Mouse (Mus musculus) liver, embryonic 11.5 days (tissue): Measurements from ENCODE around the gene Hltf. TPM values are rescaled to one million over a fixed set of nuclear protein-coding genes. Genes with fewer than 3 reads are reported as not detected.

Experiments used
- ATAC-seq: fragments of 200-750 bp; cut with Nextera tagmentation; replicated peaks from 2 replicates; pipeline ENCODE4 v1.8.0; 2017; ENCODE audit warnings: moderate number of reproducible peaks, mild to moderate bottlenecking, moderate TSS enrichment, moderate library complexity; ENCODE audit not compliant: low FRiP score
- DNase-seq: peaks from one replicate; pipeline ENCODE4 v3.0.0-alpha.2; 2017; ENCODE audit warnings: low spot score
- H3K27ac ChIP-seq: fragments of 300-500 bp; sonication (generic); 2 replicates; pipeline ENCODE4 v1.5.1; 2014; ENCODE audit warnings: mild to moderate bottlenecking, low read depth, low read length, control low read depth
- H3K27me3 ChIP-seq: fragments of 300-500 bp; sonication (generic); replicated peaks from 2 replicates; pipeline ENCODE4 v1.6.1; 2014; ENCODE audit warnings: low read length, mixed read lengths; ENCODE audit not compliant: control insufficient read depth, insufficient read depth
- H3K36me3 ChIP-seq: fragments of 300-500 bp; sonication (generic); 2 replicates; pipeline ENCODE4 v1.6.1; 2014; ENCODE audit warnings: mild to moderate bottlenecking, low read length, moderate library complexity, mixed read lengths; ENCODE audit not compliant: control insufficient read depth, insufficient read depth
- H3K4me1 ChIP-seq: fragments of 300-500 bp; sonication (generic); replicated peaks from 2 replicates; pipeline ENCODE4 v1.6.1; 2014; ENCODE audit warnings: low read length, mixed read lengths; ENCODE audit not compliant: control insufficient read depth, insufficient read depth
- H3K4me2 ChIP-seq: fragments of 300-500 bp; sonication (generic); 2 replicates; pipeline ENCODE4 v1.6.1; 2014; ENCODE audit warnings: mild to moderate bottlenecking, control low read depth, moderate library complexity
- H3K4me3 ChIP-seq: fragments of 300-500 bp; sonication (generic); 2 replicates; pipeline ENCODE4 v1.5.1; 2014; ENCODE audit warnings: low read depth, low read length, control low read depth
- H3K9ac ChIP-seq: fragments of 300-500 bp; sonication (generic); 2 replicates; pipeline ENCODE4 v1.6.1; 2014; ENCODE audit warnings: low read depth, low read length, control low read depth
- H3K9me3 ChIP-seq: fragments of 300-500 bp; sonication (generic); 2 replicates; pipeline ENCODE4 v1.6.1; 2016; ENCODE audit warnings: low read length, inconsistent platforms, mixed read lengths; ENCODE audit not compliant: control insufficient read depth
- WGBS: fragments of 180-500 bp; shearing (Covaris S2); extraction: QIAGEN DNeasy Blood & Tissue Kit; methylation state at CpG from one replicate; pipeline ENCODE4 v1.1.7; 2014; 5-methylcytosine and 5-hydroxymethylcytosine counted together
- polyA plus RNA-seq: library from polyadenylated mRNA; unstranded; fragments of >200 nt; fragmentation: Nextera tagmentation; extraction: Ambion mirVana; gene quantifications from 2 replicates; pipeline ENCODE4 v1.2.1, GENCODE M21; 2014

The Hltf gene
- polyA plus RNA-seq, 1 experiment from 2014 or later, result 21.2 TPM

DNA sequence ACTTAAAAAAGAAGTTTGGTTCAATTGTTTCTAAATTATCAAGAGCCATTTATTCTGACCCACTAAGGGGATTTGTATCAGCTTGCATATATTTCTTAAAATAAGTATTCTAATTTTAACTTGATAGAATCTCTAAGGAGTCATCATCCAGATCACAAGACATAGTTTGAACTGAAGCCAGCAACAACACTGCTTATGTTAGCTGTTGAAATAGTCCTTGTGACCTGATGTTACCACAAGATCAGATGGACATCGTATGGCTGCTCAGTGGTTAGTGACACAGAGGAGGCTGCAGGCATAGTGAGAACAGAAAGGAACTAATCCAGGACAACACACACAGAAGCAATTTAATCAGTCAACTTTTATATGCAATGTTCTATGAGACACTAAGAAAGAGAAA lies 75.1 kb downstream of the Hltf start:
- Histone ChIP-seq H3K27me3 (no peaks in the 10 kb centered on the region), H3K9ac (no peak overlapping the region), H3K36me3 (peaks cover 5% of the 10 kb centered on the region; the same call in 1 of the 2 replicates), H3K4me2 (no peak overlapping the region), H3K27ac (no peak overlapping the region), H3K4me1 (no peaks in the 10 kb centered on the region), H3K4me3 (no peak overlapping the region), H3K9me3 (no peaks in the 10 kb centered on the region)
- WGBS, result 89% methylated on average over 1 of the region's 1 CpGs
- ATAC-seq, result no peak
- no peak for DNase-seq

DNA sequence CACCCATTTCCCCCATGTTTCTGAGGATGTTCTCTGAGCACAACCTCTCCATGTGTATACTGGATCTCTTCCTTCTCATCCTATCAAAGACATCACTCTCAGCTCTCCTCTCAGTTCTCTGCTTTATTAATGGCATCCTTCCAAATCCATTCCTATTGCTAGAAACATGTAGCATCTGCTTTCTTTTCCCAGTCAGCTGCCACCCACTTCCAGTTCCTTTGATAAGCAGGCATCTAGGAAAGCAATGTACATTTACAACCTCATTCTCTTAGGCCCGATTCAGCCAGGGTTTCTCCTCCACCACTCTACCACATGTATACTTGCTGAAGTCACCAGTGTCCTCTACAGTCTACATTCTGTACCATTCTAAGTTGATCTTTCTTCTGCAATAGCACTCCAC lies 76.1 kb downstream of the Hltf start:
- Histone ChIP-seq H3K27me3 (no peaks in the 10 kb centered on the region), H3K4me3 (no peak overlapping the region), H3K9ac (no peak overlapping the region), H3K4me1 (no peaks in the 10 kb centered on the region), H3K27ac (no peak overlapping the region), H3K36me3 (peaks cover 2% of the 10 kb centered on the region), H3K4me2 (no peak overlapping the region), H3K9me3 (no peaks in the 10 kb centered on the region)
- ATAC-seq (no peak), DNase-seq (no peak)
- WGBS, result 79% methylated on average over 1 of the region's 1 CpGs

DNA sequence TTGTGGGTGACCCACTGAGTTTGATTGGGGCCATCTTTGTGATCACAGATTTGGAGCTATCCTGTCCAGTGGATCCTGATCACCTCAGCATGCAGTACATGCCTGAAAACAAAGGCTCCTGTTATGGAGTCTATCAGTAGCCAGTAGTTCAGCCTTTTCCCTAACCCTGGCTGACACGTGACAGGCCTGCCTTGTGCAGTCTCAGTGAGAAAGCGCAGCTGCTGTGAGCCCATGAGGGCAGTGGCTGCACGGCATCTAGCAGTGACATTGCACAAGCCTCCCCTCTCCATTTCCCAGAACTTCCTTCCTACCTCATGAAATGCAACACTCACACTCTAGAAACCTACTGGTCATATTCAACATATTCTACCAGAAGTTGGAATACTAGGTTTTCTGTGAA lies 76.9 kb downstream of the Hltf start:
- Histone ChIP-seq H3K9ac (no peak overlapping the region), H3K4me1 (no peaks in the 10 kb centered on the region), H3K4me3 (no peak overlapping the region), H3K27ac (no peak overlapping the region), H3K9me3 (no peaks in the 10 kb centered on the region), H3K4me2 (no peak overlapping the region), H3K36me3 (no peaks in the 10 kb centered on the region; the same call in none of the 2 replicates), H3K27me3 (no peaks in the 10 kb centered on the region)
- WGBS, result 74% methylated on average over 3 of the region's 3 CpGs
- DNase-seq (no peak), ATAC-seq (0 out of 2 replicates have a peak, but pooled peaks have one; percentile 18)

- no peak overlapping the region for H3K4me2 ChIP-seq
- WGBS, result 83% methylated on average over 9 of the region's 9 CpGs
- H3K27me3 ChIP-seq, result no peaks in the 10 kb centered on the region
- ATAC-seq (no peak), DNase-seq (no peak)
- no peaks in the 10 kb centered on the region; the same call in none of the 2 replicates for H3K36me3 ChIP-seq
- no peak overlapping the region for H3K27ac ChIP-seq
- no peaks in the 10 kb centered on the region for H3K4me1 ChIP-seq
- H3K4me3 ChIP-seq, result no peak overlapping the region
- no peak overlapping the region for H3K9ac ChIP-seq
- no peaks in the 10 kb centered on the region for H3K9me3 ChIP-seq
Measured at GRCm38 (mm10) chr3:20136868-20137581, 79.4 kb downstream of the Hltf start.

GRCm38 (mm10) chr3:20141240-20141639 lies 83.6 kb downstream of the Hltf start:
- DNase-seq, result no peak
- ATAC-seq, result no peak
- no peaks in the 10 kb centered on the region; the same call in 1 of the 2 replicates for H3K36me3 ChIP-seq
- H3K4me3 ChIP-seq, result no peak overlapping the region
- no peak overlapping the region for H3K4me2 ChIP-seq
- peaks cover 4% of the 10 kb centered on the region for H3K4me1 ChIP-seq
- no peak overlapping the region for H3K27ac ChIP-seq
- H3K27me3 ChIP-seq, result no peaks in the 10 kb centered on the region
- no peaks in the 10 kb centered on the region for H3K9me3 ChIP-seq
- no peak overlapping the region for H3K9ac ChIP-seq

GRCm38 (mm10) chr3:20141679-20142078 lies 84.1 kb downstream of the Hltf start:
- 38% methylated on average over 1 of the region's 1 CpGs for WGBS
- no peak overlapping the region for H3K4me2 ChIP-seq
- no peaks in the 10 kb centered on the region; the same call in 1 of the 2 replicates for H3K36me3 ChIP-seq
- H3K27me3 ChIP-seq, result no peaks in the 10 kb centered on the region
- no peak overlapping the region for H3K9ac ChIP-seq
- peaks cover 4% of the 10 kb centered on the region for H3K4me1 ChIP-seq
- H3K9me3 ChIP-seq, result no peaks in the 10 kb centered on the region
- ATAC-seq, result no peak; the same call in 1 of the 2 replicates
- no peak overlapping the region for H3K4me3 ChIP-seq
- no peak for DNase-seq
- H3K27ac ChIP-seq, result no peak overlapping the region

GRCm38 (mm10) chr3:20142101-20142500 lies 84.5 kb downstream of the Hltf start:
- Histone ChIP-seq H3K4me1 (peaks cover 4% of the 10 kb centered on the region), H3K9me3 (no peaks in the 10 kb centered on the region), H3K27ac (no peak overlapping the region), H3K36me3 (no peaks in the 10 kb centered on the region; the same call in 1 of the 2 replicates), H3K9ac (no peak overlapping the region), H3K4me3 (no peak overlapping the region), H3K27me3 (no peaks in the 10 kb centered on the region), H3K4me2 (no peak overlapping the region)
- 74% methylated on average over 2 of the region's 2 CpGs for WGBS
- ATAC-seq (no peak), DNase-seq (no peak)

DNA sequence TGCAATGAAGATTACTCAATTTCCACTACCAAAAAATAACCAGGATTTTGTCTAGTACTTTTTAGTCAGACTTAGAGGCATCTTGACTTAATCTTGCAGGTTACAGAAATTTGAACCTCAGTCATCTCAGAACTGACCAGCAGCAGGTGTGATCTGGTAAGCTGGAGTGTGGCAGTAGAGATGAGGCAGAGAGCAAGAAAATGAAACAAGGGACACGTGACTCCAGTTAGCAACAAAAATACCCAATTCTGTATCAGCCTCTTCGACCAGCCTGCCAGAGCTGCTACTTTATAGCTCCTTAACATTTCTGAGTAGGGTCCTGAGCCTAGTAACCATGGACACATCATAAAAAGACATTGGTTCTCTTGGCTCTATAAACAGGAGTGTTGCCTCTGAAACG lies 85.0 kb downstream of the Hltf start:
- H3K27ac ChIP-seq, result no peak overlapping the region
- H3K36me3 ChIP-seq, result no peaks in the 10 kb centered on the region; the same call in 1 of the 2 replicates
- H3K27me3 ChIP-seq, result no peaks in the 10 kb centered on the region
- DNase-seq (no peak), ATAC-seq (no peak)
- no peak overlapping the region for H3K9ac ChIP-seq
- H3K4me2 ChIP-seq, result no peak overlapping the region
- 78% methylated on average over 3 of the region's 3 CpGs for WGBS
- H3K4me1 ChIP-seq, result peaks cover 4% of the 10 kb centered on the region
- H3K4me3 ChIP-seq, result no peak overlapping the region
- H3K9me3 ChIP-seq, result no peaks in the 10 kb centered on the region

DNA sequence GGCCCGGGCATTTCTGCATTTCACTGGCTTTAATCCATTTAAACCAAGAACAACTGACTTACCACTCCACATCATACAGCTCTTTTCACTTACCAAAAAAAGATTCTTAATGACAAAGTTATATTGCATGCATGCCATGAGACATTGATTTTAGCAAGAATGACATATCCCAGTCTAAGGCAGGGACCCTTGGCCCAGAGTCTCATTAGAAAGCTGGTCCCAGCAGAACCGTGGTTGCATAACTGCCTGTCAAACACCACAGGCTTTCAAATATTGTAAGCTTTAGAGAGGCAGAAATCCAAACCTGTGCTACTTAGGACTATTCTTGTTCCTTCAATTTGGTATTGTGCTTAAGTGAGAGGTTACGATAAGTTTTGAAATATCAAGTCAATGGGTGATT lies 86.1 kb downstream of the Hltf start:
- H3K9me3 ChIP-seq, result no peaks in the 10 kb centered on the region
- WGBS, result 89% methylated on average over 3 of the region's 3 CpGs
- peaks cover 4% of the 10 kb centered on the region for H3K4me1 ChIP-seq
- no peaks in the 10 kb centered on the region; the same call in none of the 2 replicates for H3K36me3 ChIP-seq
- no peak overlapping the region for H3K9ac ChIP-seq
- H3K4me3 ChIP-seq, result no peak overlapping the region
- DNase-seq, result no peak
- no peak overlapping the region for H3K27ac ChIP-seq
- H3K27me3 ChIP-seq, result no peaks in the 10 kb centered on the region
- no peak for ATAC-seq
- no peak overlapping the region for H3K4me2 ChIP-seq
